Mouse (Mus musculus): ENCODE data around the gene Nell1.

DNA sequence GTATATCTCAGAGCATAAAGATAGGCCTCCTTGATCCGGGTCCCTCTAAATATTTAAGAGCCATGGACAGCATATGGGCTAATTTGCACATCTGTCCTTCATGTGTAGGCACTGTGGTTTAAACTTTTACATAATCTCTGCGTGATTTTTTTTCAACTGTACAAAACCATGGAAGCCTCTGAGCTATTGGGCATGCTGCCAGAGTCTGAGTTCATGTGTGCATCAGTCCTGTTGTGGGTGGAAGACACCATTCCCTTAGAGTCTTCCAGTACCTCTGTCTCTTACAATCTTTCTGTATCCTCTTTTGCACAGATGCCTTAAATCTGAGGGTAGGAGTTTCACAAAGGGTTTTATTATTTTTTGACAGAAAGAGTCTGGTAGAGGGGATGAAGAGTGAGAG is 639.4 kb downstream of the Nell1 start:
- TF ChIP-seq POLR2A (IDR thresholded peaks at IDR 0.05; ENCODE audit: extremely low read depth, insufficient read depth, low read length) (no peak), CTCF (IDR thresholded peaks at IDR 0.05; ENCODE audit: low read depth, low read length) (no peak)

All from liver, adult 2 months (tissue).